Mouse (Mus musculus): ENCODE measurements around the gene Ghr. TPM values are rescaled to one million over a fixed set of nuclear protein-coding genes. Genes with fewer than 3 reads are reported as not detected.

Gene Ghr
- polyA plus RNA-seq, 1 experiment from 2014 or later = 99.0 TPM

GRCm38 (mm10) chr15:3429417-3429816 is 153.9 kb downstream of the Ghr start:
- no peak overlapping the region for H3K27ac ChIP-seq (replicated peaks)
- no peak overlapping the region for H3K4me2 ChIP-seq (replicated peaks; ENCODE audit: low read depth)
- H3K27me3 ChIP-seq (ENCODE audit: control insufficient read depth, insufficient read depth, low read length) = no peaks in the 10 kb centered on the region
- no peak for ATAC-seq (ENCODE audit: low FRiP score, low TSS enrichment)
- H3K9ac ChIP-seq (ENCODE audit: low read length) = no peak overlapping the region
- DNase-seq (ENCODE audit: low spot score) = no peak
- no peaks in the 10 kb centered on the region; the same call in 1 of the 2 replicates for H3K4me1 ChIP-seq (replicated peaks; ENCODE audit: control insufficient read depth, insufficient read depth)
- no peak for TF ChIP-seq EP300 (optimal IDR thresholded peaks at IDR 0.05)
- no peak for TF ChIP-seq CTCF (IDR thresholded peaks at IDR 0.05; ENCODE audit: low read depth)
- H3K36me3 ChIP-seq (ENCODE audit: control insufficient read depth, insufficient read depth, low read length) = no peaks in the 10 kb centered on the region
- H3K4me3 ChIP-seq (ENCODE audit: low read depth, low read length) = no peak overlapping the region
- no peaks in the 10 kb centered on the region for H3K9me3 ChIP-seq (ENCODE audit: control insufficient read depth, low read length)

GRCm38 (mm10) chr15:3429001-3429400 is 154.3 kb downstream of the Ghr start:
- DNase-seq (ENCODE audit: low spot score) (no peak), ATAC-seq (ENCODE audit: low FRiP score, low TSS enrichment) (no peak)
- Histone ChIP-seq H3K4me1 (replicated peaks; ENCODE audit: control insufficient read depth, insufficient read depth) (no peaks in the 10 kb centered on the region; the same call in 1 of the 2 replicates), H3K4me2 (replicated peaks; ENCODE audit: low read depth) (no peak overlapping the region), H3K27ac (replicated peaks) (no peak overlapping the region), H3K36me3 (ENCODE audit: control insufficient read depth, insufficient read depth, low read length) (no peaks in the 10 kb centered on the region), H3K9me3 (ENCODE audit: control insufficient read depth, low read length) (no peaks in the 10 kb centered on the region), H3K27me3 (ENCODE audit: control insufficient read depth, insufficient read depth, low read length) (no peaks in the 10 kb centered on the region), H3K9ac (ENCODE audit: low read length) (no peak overlapping the region), H3K4me3 (ENCODE audit: low read depth, low read length) (no peak overlapping the region)
- WGBS = 76% methylated on average over 5 of the region's 5 CpGs
- TF ChIP-seq CTCF (IDR thresholded peaks at IDR 0.05; ENCODE audit: low read depth) (no peak), EP300 (optimal IDR thresholded peaks at IDR 0.05) (no peak)

GRCm38 (mm10) chr15:3426401-3426800 is 156.9 kb downstream of the Ghr start:
- no peaks in the 10 kb centered on the region for H3K36me3 ChIP-seq (ENCODE audit: control insufficient read depth, insufficient read depth, low read length)
- DNase-seq (ENCODE audit: low spot score) = no peak
- no peak overlapping the region for H3K4me2 ChIP-seq (replicated peaks; ENCODE audit: low read depth)
- H3K4me1 ChIP-seq (replicated peaks; ENCODE audit: control insufficient read depth, insufficient read depth) = no peaks in the 10 kb centered on the region
- no peak for ATAC-seq (ENCODE audit: low FRiP score, low TSS enrichment)
- H3K9ac ChIP-seq (ENCODE audit: low read length) = no peak overlapping the region
- H3K9me3 ChIP-seq (ENCODE audit: control insufficient read depth, low read length) = no peaks in the 10 kb centered on the region
- 28% methylated on average over 4 of the region's 4 CpGs for WGBS
- H3K27me3 ChIP-seq (ENCODE audit: control insufficient read depth, insufficient read depth, low read length) = no peaks in the 10 kb centered on the region
- TF ChIP-seq EP300 (optimal IDR thresholded peaks at IDR 0.05) (no peak), CTCF (IDR thresholded peaks at IDR 0.05; ENCODE audit: low read depth) (no peak)
- H3K27ac ChIP-seq (replicated peaks) = no peak overlapping the region
- H3K4me3 ChIP-seq (ENCODE audit: low read depth, low read length) = no peak overlapping the region

- Histone ChIP-seq H3K4me1 (replicated peaks; ENCODE audit: control insufficient read depth, insufficient read depth) (no peaks in the 10 kb centered on the region), H3K9ac (ENCODE audit: low read length) (no peak overlapping the region), H3K9me3 (ENCODE audit: control insufficient read depth, low read length) (no peaks in the 10 kb centered on the region), H3K36me3 (ENCODE audit: control insufficient read depth, insufficient read depth, low read length) (no peaks in the 10 kb centered on the region), H3K27me3 (ENCODE audit: control insufficient read depth, insufficient read depth, low read length) (no peaks in the 10 kb centered on the region), H3K4me3 (ENCODE audit: low read depth, low read length) (no peak overlapping the region), H3K27ac (replicated peaks) (no peak overlapping the region), H3K4me2 (replicated peaks; ENCODE audit: low read depth) (no peak overlapping the region)
- DNase-seq (ENCODE audit: low spot score) (no peak), ATAC-seq (ENCODE audit: low FRiP score, low TSS enrichment) (no peak)
- no peak for TF ChIP-seq CTCF (IDR thresholded peaks at IDR 0.05; ENCODE audit: low read depth)
- no peak for TF ChIP-seq EP300 (optimal IDR thresholded peaks at IDR 0.05)
- 61% methylated on average over 4 of the region's 4 CpGs for WGBS
Observed at GRCm38 (mm10) chr15:3423177-3423576, 160.1 kb downstream of the Ghr start.

GRCm38 (mm10) chr15:3417699-3418098 is 165.6 kb downstream of the Ghr start:
- WGBS = 70% methylated on average over 3 of the region's 3 CpGs
- TF ChIP-seq EP300 (optimal IDR thresholded peaks at IDR 0.05) (no peak), CTCF (IDR thresholded peaks at IDR 0.05; ENCODE audit: low read depth) (no peak)
- no peaks in the 10 kb centered on the region for H3K27me3 ChIP-seq (ENCODE audit: control insufficient read depth, insufficient read depth, low read length)
- H3K27ac ChIP-seq (replicated peaks) = no peak overlapping the region
- no peak for DNase-seq (ENCODE audit: low spot score)
- H3K9me3 ChIP-seq (ENCODE audit: control insufficient read depth, low read length) = no peaks in the 10 kb centered on the region
- H3K36me3 ChIP-seq (ENCODE audit: control insufficient read depth, insufficient read depth, low read length) = no peaks in the 10 kb centered on the region
- no peaks in the 10 kb centered on the region for H3K4me1 ChIP-seq (replicated peaks; ENCODE audit: control insufficient read depth, insufficient read depth)
- no peak overlapping the region for H3K4me3 ChIP-seq (ENCODE audit: low read depth, low read length)
- ATAC-seq (ENCODE audit: low FRiP score, low TSS enrichment) = no peak
- no peak overlapping the region for H3K9ac ChIP-seq (ENCODE audit: low read length)
- no peak overlapping the region for H3K4me2 ChIP-seq (replicated peaks; ENCODE audit: low read depth)

GRCm38 (mm10) chr15:3413103-3413502 is 170.2 kb downstream of the Ghr start:
- 94% methylated on average over 3 of the region's 3 CpGs for WGBS
- no peaks in the 10 kb centered on the region for H3K36me3 ChIP-seq (ENCODE audit: control insufficient read depth, insufficient read depth, low read length)

More at GRCm38 (mm10) chr15:3413103-3413502, 170.2 kb downstream of the Ghr start:
- no peak for ATAC-seq (ENCODE audit: low FRiP score, low TSS enrichment)
- H3K4me2 ChIP-seq (replicated peaks; ENCODE audit: low read depth) = no peak overlapping the region
- no peak overlapping the region for H3K27ac ChIP-seq (replicated peaks)
- H3K9ac ChIP-seq (ENCODE audit: low read length) = no peak overlapping the region
- no peak overlapping the region for H3K4me3 ChIP-seq (ENCODE audit: low read depth, low read length)
- no peak for DNase-seq (ENCODE audit: low spot score)
- TF ChIP-seq CTCF (IDR thresholded peaks at IDR 0.05; ENCODE audit: low read depth) = no peak
- no peak for TF ChIP-seq EP300 (optimal IDR thresholded peaks at IDR 0.05)
- H3K4me1 ChIP-seq (replicated peaks; ENCODE audit: control insufficient read depth, insufficient read depth) = no peaks in the 10 kb centered on the region
- no peaks in the 10 kb centered on the region for H3K27me3 ChIP-seq (ENCODE audit: control insufficient read depth, insufficient read depth, low read length)
- no peaks in the 10 kb centered on the region for H3K9me3 ChIP-seq (ENCODE audit: control insufficient read depth, low read length)
